Mouse (Mus musculus) CD4-positive helper T cell, adult 2 months (primary cell): ENCODE measurements around the gene Gm3127.
"Not testable (repeated sequence)": the region's sequence is repeated elsewhere in the genome, so short reads cannot be mapped to it uniquely, and the experiment has no call there.

Experiments used
- DNase-seq: peaks from one replicate; pipeline ENCODE4 v3.0.0-alpha.2; 2012; ENCODE audit warnings: low read depth, missing footprints, low spot score

Gm3127 gene

DNA sequence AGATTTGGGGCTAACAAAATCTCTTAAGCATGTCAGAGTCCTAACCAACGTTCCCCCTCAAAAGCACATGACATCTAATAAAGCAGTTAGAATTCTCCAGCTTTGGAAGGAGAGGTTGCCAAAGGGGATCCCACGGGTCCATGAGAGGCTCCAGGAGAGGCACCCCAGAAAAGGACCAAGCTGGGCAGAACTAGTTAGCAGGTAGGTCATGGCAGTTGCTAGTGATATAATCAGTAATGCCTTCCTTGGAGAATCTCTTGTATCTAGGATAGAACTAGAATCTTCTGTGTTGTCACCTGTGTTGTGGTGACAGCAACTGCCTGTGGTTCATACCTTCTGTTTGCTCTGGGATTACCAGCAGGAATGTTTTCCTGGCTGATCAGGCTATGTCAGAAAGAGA, at the start of gene Gm3127:
Gene Gm3127, plus strand, starts transcription at position 301 of the 400 bp plus-strand sequence.
- DNase-seq = not testable (repeated sequence)

DNA sequence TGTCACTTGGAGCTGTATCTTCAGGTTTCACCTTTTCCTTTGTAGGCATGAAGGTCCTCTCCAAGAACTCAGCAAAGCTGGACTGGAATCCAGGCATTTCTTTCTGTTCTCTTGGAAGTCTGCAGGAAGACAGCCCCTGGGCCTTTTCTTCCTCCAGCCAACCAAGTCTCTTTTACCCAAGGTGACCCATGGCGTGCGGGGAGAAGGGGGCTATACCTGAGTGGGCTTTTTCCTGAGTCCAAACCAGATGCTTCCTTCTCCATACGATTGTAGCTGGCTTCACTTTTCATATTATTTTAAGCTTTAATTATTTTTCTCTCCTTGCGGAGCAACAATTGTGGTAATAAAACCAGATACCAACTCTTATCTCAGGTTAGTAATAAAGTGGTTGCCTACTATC, 23.2 kb upstream of the Gm3127 start:
- not testable (repeated sequence) for DNase-seq

DNA sequence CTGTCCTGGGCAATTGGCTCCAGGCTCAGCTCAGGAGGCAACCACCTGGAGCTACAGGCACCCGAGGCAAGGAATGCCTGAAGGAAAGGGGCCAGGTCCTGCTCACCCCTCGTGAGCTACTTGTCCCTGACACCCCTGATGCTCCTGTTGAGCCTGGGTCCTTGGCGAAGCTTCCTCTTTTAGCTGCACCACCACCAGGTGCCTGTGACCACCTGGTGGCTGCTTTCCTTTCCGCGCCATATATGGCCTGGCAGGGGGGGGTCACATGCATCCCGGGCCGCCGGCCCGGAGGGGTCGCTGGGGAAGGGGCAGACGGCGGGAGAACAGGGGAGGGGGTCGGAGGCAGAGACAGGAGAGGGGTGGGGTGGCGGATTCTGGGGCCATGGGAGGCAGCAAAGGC, 17.2 kb downstream of the Gm3127 start:
- DNase-seq = not testable (repeated sequence)

DNA sequence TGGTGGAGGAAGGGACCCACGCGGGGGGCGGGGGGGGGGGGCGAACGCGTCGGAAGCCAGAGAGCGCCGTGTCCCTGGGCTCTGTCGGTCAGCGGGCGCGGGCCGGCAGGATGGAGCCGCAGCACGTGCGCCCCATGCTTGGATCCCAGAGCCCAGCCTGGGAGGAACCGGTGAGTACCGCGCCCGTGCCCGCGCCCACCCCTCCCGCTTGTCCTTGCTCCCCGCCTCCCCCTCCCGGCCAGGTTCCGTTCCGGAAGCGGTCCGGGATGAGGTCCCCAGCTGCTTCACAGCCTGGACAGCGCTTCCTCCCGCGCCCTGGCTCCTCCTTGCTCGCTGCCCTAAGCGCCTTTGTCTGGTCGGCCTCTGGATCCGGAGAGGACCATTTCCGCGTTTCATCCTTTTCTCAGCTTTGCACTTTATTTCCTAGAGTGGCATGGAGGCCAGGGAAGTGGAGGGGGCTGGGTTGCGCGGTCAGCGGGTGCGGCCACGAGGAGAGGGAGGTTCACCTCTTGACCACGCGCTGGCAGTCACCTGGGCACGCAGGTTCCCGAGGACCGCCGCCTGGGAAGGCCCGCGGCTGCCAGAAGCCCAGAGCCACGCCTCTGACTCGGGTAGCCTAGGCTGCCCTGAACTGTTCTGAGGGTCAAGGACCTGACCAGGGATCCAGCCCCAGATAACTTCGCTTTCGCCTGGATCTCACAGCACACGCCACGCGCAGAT, 17.8 kb downstream of the Gm3127 start, which contains the start of gene Gm2974:
Gene Gm2974, plus strand, starts transcription at position 86 of the 720 bp plus-strand sequence.
- not testable (repeated sequence) for DNase-seq

DNA sequence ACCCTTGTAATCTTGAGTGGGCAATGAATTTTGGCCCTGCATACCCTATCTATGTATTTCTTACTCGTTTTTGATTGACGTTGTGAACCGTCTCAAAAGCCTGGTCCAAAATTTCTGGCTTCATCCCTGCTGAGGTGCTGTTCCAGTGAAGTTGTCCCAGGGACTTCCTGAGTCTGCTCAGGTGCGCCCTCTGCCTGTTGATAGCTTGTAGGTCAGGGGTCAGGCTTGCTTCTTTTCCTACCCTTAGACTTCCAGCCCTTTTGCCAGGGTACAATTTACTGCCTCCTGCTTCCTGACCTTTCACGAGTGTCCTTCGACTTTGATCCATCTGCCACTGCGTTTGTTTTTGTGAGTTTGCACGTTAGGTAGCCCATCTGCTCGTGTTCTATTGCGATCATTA, 18.5 kb downstream of the Gm3127 start:
- not testable (repeated sequence) for DNase-seq
